In the genomic region with DNA sequence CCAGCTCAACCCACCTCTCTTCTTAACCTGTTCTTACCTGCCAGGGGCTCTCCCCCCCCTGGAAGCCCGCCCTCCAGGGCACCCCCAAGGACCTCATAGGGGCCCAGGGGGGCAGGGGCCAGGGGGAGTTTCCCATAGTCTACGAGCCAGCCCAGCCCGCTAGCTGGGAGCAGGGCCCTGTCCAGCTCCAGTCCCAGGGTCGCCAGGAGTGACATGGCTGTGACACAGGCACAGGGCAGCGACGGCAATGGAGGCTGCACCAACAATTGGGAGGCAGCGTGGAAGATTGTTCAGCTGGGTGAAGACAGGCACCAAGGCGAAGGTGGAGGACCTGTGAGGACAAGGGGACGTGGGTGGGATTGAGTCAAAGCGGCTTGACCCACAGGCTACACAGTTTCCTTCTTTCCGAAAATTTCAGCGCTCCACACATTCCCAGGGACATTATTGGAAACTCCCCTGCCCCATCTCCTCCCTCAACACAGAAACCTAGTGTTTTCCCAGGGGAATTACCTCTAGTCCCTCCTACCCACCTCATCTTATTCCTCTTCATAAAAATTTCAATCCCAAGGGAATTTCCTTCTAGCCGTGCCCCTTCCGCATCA, we compare ENCODE assay signal across 8 mouse cellular contexts. TPM values are rescaled to one million over a fixed set of nuclear protein-coding genes. Genes with fewer than 3 reads are reported as not detected.
DNase-seq lines count a peak whose midpoint lies in the region; ATAC-seq and TF ChIP-seq lines count a peak whose summit lies in the region.

No protein-coding gene starts in this region.

- WGBS in embryonic facial prominence, embryonic 15.5 days, result 30% methylated on average over 14 of the region's 14 CpGs
- WGBS in intestine, postnatal 0 days, result 33% methylated on average over 14 of the region's 14 CpGs
- WGBS in midbrain, embryonic 16.5 days, result 26% methylated on average over 14 of the region's 14 CpGs

- no peak for TF ChIP-seq RAD21 in MEL (IDR thresholded peaks at IDR 0.05; ENCODE audit: low read depth, low read length)

- peaks cover 9 to 27% of the 10 kb centered on the region in 2 experiments for H3K36me3 ChIP-seq in MEL (ENCODE audit: control insufficient read depth in 1 of 2, insufficient read depth in 2 of 2, low read length in 2 of 2)
- peaks cover 27% of the 10 kb centered on the region for H3K36me3 ChIP-seq in embryonic facial prominence, embryonic 15.5 days
- H3K36me3 ChIP-seq in intestine, postnatal 0 days (ENCODE audit: control insufficient read depth, insufficient read depth), result peaks cover 32% of the 10 kb centered on the region
- no peaks in the 10 kb centered on the region for H3K36me3 ChIP-seq in midbrain, embryonic 16.5 days (ENCODE audit: control insufficient read depth, insufficient read depth, low read length)

- peak overlapping the region; percentile 29 for H3K27ac ChIP-seq in MEL (ENCODE audit: control insufficient read depth, low read depth, low read length)
- peak overlapping the region; percentile 99 for H3K27ac ChIP-seq in embryonic facial prominence, embryonic 15.5 days (replicated peaks)
- no peak overlapping the region for H3K27ac ChIP-seq in intestine, postnatal 0 days (ENCODE audit: low read depth, low read length)
- H3K27ac ChIP-seq in midbrain, embryonic 16.5 days (ENCODE audit: low read length), result peak overlapping the region; percentile 90

- H3K9ac ChIP-seq in MEL (ENCODE audit: control insufficient read depth, low read depth, low read length, poor library complexity, severe bottlenecking), result peak overlapping the region; percentile 74
- H3K9ac ChIP-seq in embryonic facial prominence, embryonic 15.5 days, result peak overlapping the region; percentile 23
- no peak overlapping the region; the same call in 1 of the 2 replicates for H3K9ac ChIP-seq in intestine, postnatal 0 days (ENCODE audit: low read depth, low read length)
- no peak overlapping the region; the same call in 1 of the 2 replicates for H3K9ac ChIP-seq in midbrain, embryonic 16.5 days (ENCODE audit: low read depth, low read length)

- no peak for TF ChIP-seq CTCF in MEL (IDR thresholded peaks at IDR 0.05 in 2 of 3, conservative IDR thresholded peaks at IDR 0.05 in 1 of 3; ENCODE audit: control insufficient read depth in 1 of 3, insufficient read depth in 1 of 3, low read depth in 2 of 3, low read length in 3 of 3, poor library complexity in 1 of 3, severe bottlenecking in 1 of 3)
- TF ChIP-seq CTCF in intestine, postnatal 0 days (IDR thresholded peaks at IDR 0.05; ENCODE audit: low read depth), result no peak

- TF ChIP-seq POLR2A in MEL (IDR thresholded peaks at IDR 0.05; ENCODE audit: control insufficient read depth in 1 of 2, insufficient read depth in 1 of 2, low read depth in 1 of 2, low read length in 2 of 2, poor library complexity in 1 of 2), result no peak

- no peaks in the 10 kb centered on the region for H3K27me3 ChIP-seq in MEL (ENCODE audit: control insufficient read depth in 1 of 2, insufficient read depth in 2 of 2, low read length in 2 of 2)
- no peaks in the 10 kb centered on the region for H3K27me3 ChIP-seq in embryonic facial prominence, embryonic 15.5 days
- no peaks in the 10 kb centered on the region for H3K27me3 ChIP-seq in intestine, postnatal 0 days (replicated peaks; ENCODE audit: control insufficient read depth, insufficient read depth, low read length)
- H3K27me3 ChIP-seq in midbrain, embryonic 16.5 days (ENCODE audit: control insufficient read depth, insufficient read depth, low read depth, low read length), result no peaks in the 10 kb centered on the region

- peaks cover 46% of the 10 kb centered on the region for H3K79me2 ChIP-seq in MEL (ENCODE audit: control insufficient read depth, insufficient read depth, low read length, poor library complexity)

- no peak for TF ChIP-seq EP300 in MEL (IDR thresholded peaks at IDR 0.05; ENCODE audit: low read depth in 1 of 2, low read length in 2 of 2)

- H3K9me3 ChIP-seq in MEL (replicated peaks; ENCODE audit: insufficient read depth, low read length), result no peaks in the 10 kb centered on the region
- H3K9me3 ChIP-seq in embryonic facial prominence, embryonic 15.5 days (replicated peaks), result no peaks in the 10 kb centered on the region
- no peaks in the 10 kb centered on the region for H3K9me3 ChIP-seq in intestine, postnatal 0 days (ENCODE audit: control insufficient read depth)
- no peaks in the 10 kb centered on the region for H3K9me3 ChIP-seq in midbrain, embryonic 16.5 days (replicated peaks; ENCODE audit: control insufficient read depth, low read length, poor library complexity, severe bottlenecking)

- H3K4me1 ChIP-seq in MEL (ENCODE audit: control insufficient read depth in 1 of 2, insufficient read depth in 2 of 2, low read length in 2 of 2), result peaks cover 12 to 31% of the 10 kb centered on the region in 2 experiments; a peak in 3 of 4 replicates
- peaks cover 40% of the 10 kb centered on the region for H3K4me1 ChIP-seq in embryonic facial prominence, embryonic 15.5 days
- peaks cover 11% of the 10 kb centered on the region for H3K4me1 ChIP-seq in intestine, postnatal 0 days (replicated peaks; ENCODE audit: control insufficient read depth, insufficient read depth, low read length)
- peaks cover 38% of the 10 kb centered on the region for H3K4me1 ChIP-seq in midbrain, embryonic 16.5 days (ENCODE audit: control insufficient read depth, insufficient read depth, low read length)

- peak; percentile 32 for DNase-seq in kidney, adult 11 months
- no peak for DNase-seq in kidney, adult 18-20 months
- no peak for DNase-seq in MEL (ENCODE audit: low read depth, low spot score)
- DNase-seq in c-Kit-positive CD71-positive TER-119-positive erythroid progenitor cells, embryonic 14.5 days (ENCODE audit: low spot score), result no peak
- no peak for DNase-seq in adrenal gland, postnatal 4 days (ENCODE audit: low spot score in 2 of 2)

- peak overlapping the region; percentile 71 for H3K4me2 ChIP-seq in embryonic facial prominence, embryonic 15.5 days (replicated peaks)
- H3K4me2 ChIP-seq in intestine, postnatal 0 days (replicated peaks; ENCODE audit: low read depth), result peak overlapping the region; percentile 84
- H3K4me2 ChIP-seq in midbrain, embryonic 16.5 days (ENCODE audit: low read length), result peak overlapping the region; percentile 60

- ATAC-seq in embryonic facial prominence, embryonic 15.5 days (ENCODE audit: insufficient number of reproducible peaks, low FRiP score, low TSS enrichment, low read depth), result no peak
- ATAC-seq in intestine, postnatal 0 days, result no peak
- ATAC-seq in midbrain, embryonic 16.5 days, result peak; percentile 16

- H3K4me3 ChIP-seq in MEL (ENCODE audit: control insufficient read depth in 1 of 2, insufficient read depth in 1 of 2, low read depth in 2 of 2, low read length in 2 of 2), result peak overlapping the region; percentile 85 to 87
- H3K4me3 ChIP-seq in embryonic facial prominence, embryonic 15.5 days (replicated peaks), result peak overlapping the region; percentile 87
- peak overlapping the region; percentile 95 for H3K4me3 ChIP-seq in intestine, postnatal 0 days (ENCODE audit: low read depth, low read length)
- peak overlapping the region; percentile 89 for H3K4me3 ChIP-seq in midbrain, embryonic 16.5 days (ENCODE audit: low read depth, low read length)

RNA-seq across cellular contexts. Expression of a gene that starts 0.8 kb away (rescaled TPM):
- total RNA-seq in MEL (2012; rRNA removed), result 136 and 137 TPM in 2 replicates
- polyA plus RNA-seq in MEL (2012; ENCODE audit: insufficient read depth in 1 of 2, insufficient read length in 2 of 2, low read depth in 1 of 2, low replicate concordance in 2 of 2, missing spikeins in 1 of 2), result 100 to 1,000 TPM in 1 of 2 experiments, not detected in 1; 235 TPM
- 83.9 and 84.0 TPM in 2 replicates for polyA plus RNA-seq in embryonic facial prominence, embryonic 15.5 days (2015; fragmentation: Nextera tagmentation; extraction: Ambion mirVana)
- 28.0 and 28.1 TPM in 2 replicates for polyA plus RNA-seq in intestine, postnatal 0 days (2015; fragmentation: Nextera tagmentation; extraction: Ambion mirVana)
- polyA plus RNA-seq in midbrain, embryonic 16.5 days (2015; fragmentation: Nextera tagmentation; extraction: Ambion mirVana), result 43.6 and 45.9 TPM in 2 replicates
- 10 to 100 TPM; 60.1 to 65.5 TPM for total RNA-seq in adrenal gland, postnatal 4 days (2021)

RNA-seq across cellular contexts. Expression of a gene that starts 1.1 kb away (rescaled TPM):
- total RNA-seq in MEL (2012; rRNA removed), result 0.73 and 0.92 TPM in 2 replicates
- under 1 TPM in 1 of 2 experiments, not detected in 1; 0.54 TPM for polyA plus RNA-seq in MEL (2012; ENCODE audit: insufficient read depth in 1 of 2, insufficient read length in 2 of 2, low read depth in 1 of 2, low replicate concordance in 2 of 2, missing spikeins in 1 of 2)
- polyA plus RNA-seq in embryonic facial prominence, embryonic 15.5 days (2015; fragmentation: Nextera tagmentation; extraction: Ambion mirVana), result 0.88 and 1.6 TPM in 2 replicates
- polyA plus RNA-seq in intestine, postnatal 0 days (2015; fragmentation: Nextera tagmentation; extraction: Ambion mirVana), result 0.82 and 0.89 TPM in 2 replicates
- 0.57 and 1.0 TPM in 2 replicates for polyA plus RNA-seq in midbrain, embryonic 16.5 days (2015; fragmentation: Nextera tagmentation; extraction: Ambion mirVana)
- 1 to 10 TPM; 1.1 to 1.8 TPM for total RNA-seq in adrenal gland, postnatal 4 days (2021)

RNA-seq across cellular contexts. Expression of a gene that starts 1.4 kb away (rescaled TPM):
- 17.6 and 19.6 TPM in 2 replicates for total RNA-seq in MEL (2012; rRNA removed)
- polyA plus RNA-seq in MEL (2012; ENCODE audit: insufficient read depth in 1 of 2, insufficient read length in 2 of 2, low read depth in 1 of 2, low replicate concordance in 2 of 2, missing spikeins in 1 of 2), result 10 to 100 TPM in 1 of 2 experiments, not detected in 1; 95.5 TPM
- polyA plus RNA-seq in embryonic facial prominence, embryonic 15.5 days (2015; fragmentation: Nextera tagmentation; extraction: Ambion mirVana), result 12.4 and 14.7 TPM in 2 replicates
- polyA plus RNA-seq in intestine, postnatal 0 days (2015; fragmentation: Nextera tagmentation; extraction: Ambion mirVana), result 6.5 and 6.6 TPM in 2 replicates
- 2.5 and 3.0 TPM in 2 replicates for polyA plus RNA-seq in midbrain, embryonic 16.5 days (2015; fragmentation: Nextera tagmentation; extraction: Ambion mirVana)
- 100 to 1,000 TPM in 1 of 2 experiments, 10 to 100 TPM in 1; 59.8 to 104 TPM for total RNA-seq in adrenal gland, postnatal 4 days (2021)

RNA-seq across cellular contexts. Expression of a gene that starts 33.7 kb away (rescaled TPM):
- 32.0 and 37.3 TPM in 2 replicates for total RNA-seq in MEL (2012; rRNA removed)
- 10 to 100 TPM in 1 of 2 experiments, not detected in 1; 71.8 TPM for polyA plus RNA-seq in MEL (2012; ENCODE audit: insufficient read depth in 1 of 2, insufficient read length in 2 of 2, low read depth in 1 of 2, low replicate concordance in 2 of 2, missing spikeins in 1 of 2)
- polyA plus RNA-seq in embryonic facial prominence, embryonic 15.5 days (2015; fragmentation: Nextera tagmentation; extraction: Ambion mirVana), result 124 and 127 TPM in 2 replicates
- polyA plus RNA-seq in intestine, postnatal 0 days (2015; fragmentation: Nextera tagmentation; extraction: Ambion mirVana), result 71.6 and 76.5 TPM in 2 replicates
- 82.2 and 83.2 TPM in 2 replicates for polyA plus RNA-seq in midbrain, embryonic 16.5 days (2015; fragmentation: Nextera tagmentation; extraction: Ambion mirVana)
- 100 to 1,000 TPM; 119 to 134 TPM for total RNA-seq in adrenal gland, postnatal 4 days (2021)

RNA-seq across cellular contexts. Expression of a gene that starts 33.8 kb away (rescaled TPM):
- 16.7 and 16.9 TPM in 2 replicates for total RNA-seq in MEL (2012; rRNA removed)
- polyA plus RNA-seq in MEL (2012; ENCODE audit: insufficient read depth in 1 of 2, insufficient read length in 2 of 2, low read depth in 1 of 2, low replicate concordance in 2 of 2, missing spikeins in 1 of 2), result 10 to 100 TPM in 1 of 2 experiments, not detected in 1; 29.5 TPM
- polyA plus RNA-seq in embryonic facial prominence, embryonic 15.5 days (2015; fragmentation: Nextera tagmentation; extraction: Ambion mirVana), result 86.6 and 89.3 TPM in 2 replicates
- 47.4 and 48.5 TPM in 2 replicates for polyA plus RNA-seq in intestine, postnatal 0 days (2015; fragmentation: Nextera tagmentation; extraction: Ambion mirVana)
- polyA plus RNA-seq in midbrain, embryonic 16.5 days (2015; fragmentation: Nextera tagmentation; extraction: Ambion mirVana), result 118 and 123 TPM in 2 replicates
- total RNA-seq in adrenal gland, postnatal 4 days (2021), result 10 to 100 TPM; 87.9 to 92.0 TPM

Comparison
In these comparisons a context has a peak if more than half of its experiments do, and no peak if none do; other contexts are left out.
1. H3K9ac ChIP-seq: peak in MEL (single experiment) and embryonic facial prominence, embryonic 15.5 days (single experiment); none in intestine, postnatal 0 days (single experiment) and midbrain, embryonic 16.5 days (single experiment).
2. Peak in every context shown above with its lines, with median percentiles within 50 percentile points of each other: H3K4me3 ChIP-seq and H3K4me2 ChIP-seq.